Mouse (Mus musculus): Measurements from ENCODE around the gene Thap11.

Gene Thap11

DNA sequence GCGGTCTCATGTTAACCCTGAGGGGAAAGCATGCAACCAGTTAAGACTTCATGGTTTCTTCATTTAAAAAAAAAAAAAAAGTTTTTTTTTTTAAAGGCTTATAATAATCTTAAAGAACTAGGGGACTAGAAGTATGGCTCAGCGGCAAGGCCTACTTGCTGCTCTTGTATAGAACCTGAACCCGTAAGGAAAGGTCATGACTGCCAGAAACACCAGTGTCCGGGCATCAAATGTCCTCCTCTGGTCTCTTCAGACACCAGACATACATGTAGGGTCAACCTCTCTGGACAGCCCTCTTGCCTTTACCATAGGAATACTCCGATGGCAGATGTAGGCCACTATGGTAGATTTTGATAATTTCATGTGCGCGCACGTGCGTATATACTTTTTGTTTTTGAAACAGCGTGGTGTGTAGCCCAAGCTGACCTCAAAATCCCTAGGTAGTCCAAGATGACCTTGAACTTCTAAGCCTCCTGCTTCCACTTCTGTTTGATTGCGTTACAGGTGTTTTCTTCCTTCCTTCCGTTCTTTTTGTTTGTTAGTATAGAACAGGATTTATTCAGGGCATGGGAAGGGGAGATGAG, 2.7 kb upstream of the Thap11 start:
- no peak for DNase-seq (ENCODE audit: low read depth, low spot score)

DNA sequence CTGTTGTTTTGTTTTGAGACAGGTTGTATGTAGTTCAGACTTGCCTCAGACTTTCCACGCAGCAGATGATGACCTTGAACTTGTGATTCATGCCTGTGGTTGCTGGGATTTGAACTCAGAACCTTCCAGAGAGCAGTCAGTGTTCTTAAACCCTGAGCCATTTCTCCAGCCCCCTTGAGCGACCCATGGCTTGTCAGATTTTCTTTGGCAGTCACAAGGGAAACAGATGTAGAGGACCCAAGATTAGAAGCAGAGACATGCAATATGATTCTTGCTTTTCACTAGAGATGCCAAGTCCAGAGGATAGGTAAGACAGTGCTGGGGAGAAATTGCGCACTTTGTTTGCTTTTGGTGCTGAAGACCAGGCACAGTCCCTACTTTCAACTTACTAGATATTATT, 1.8 kb upstream of the Thap11 start, which contains the start of gene Cenpt:
Cenpt (minus strand) TSS at position 101 of the 400 bp plus-strand sequence.
- DNase-seq (ENCODE audit: low read depth, low spot score), result no peak

DNA sequence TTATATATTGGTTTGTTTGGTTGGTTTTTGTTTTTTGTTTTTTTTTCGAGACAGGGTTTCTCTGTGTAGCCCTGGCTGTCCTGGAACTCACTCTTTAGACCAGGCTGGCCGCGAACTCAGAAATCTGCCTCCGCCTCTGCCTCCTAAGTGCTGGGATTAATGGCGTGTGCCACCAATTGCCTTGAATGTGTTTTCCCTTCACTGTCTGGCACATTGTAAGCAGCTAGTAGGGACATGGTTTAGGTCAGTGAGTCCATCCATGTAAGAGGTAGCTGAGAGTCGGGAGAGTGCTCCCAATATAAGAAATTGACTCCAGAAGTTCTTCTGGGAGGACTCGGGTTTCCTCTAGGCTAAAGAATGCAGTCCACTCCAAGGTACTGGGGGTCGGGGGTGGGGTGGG, 629 bp upstream of the Thap11 start:
- DNase-seq (ENCODE audit: low read depth, low spot score), result no peak

DNA sequence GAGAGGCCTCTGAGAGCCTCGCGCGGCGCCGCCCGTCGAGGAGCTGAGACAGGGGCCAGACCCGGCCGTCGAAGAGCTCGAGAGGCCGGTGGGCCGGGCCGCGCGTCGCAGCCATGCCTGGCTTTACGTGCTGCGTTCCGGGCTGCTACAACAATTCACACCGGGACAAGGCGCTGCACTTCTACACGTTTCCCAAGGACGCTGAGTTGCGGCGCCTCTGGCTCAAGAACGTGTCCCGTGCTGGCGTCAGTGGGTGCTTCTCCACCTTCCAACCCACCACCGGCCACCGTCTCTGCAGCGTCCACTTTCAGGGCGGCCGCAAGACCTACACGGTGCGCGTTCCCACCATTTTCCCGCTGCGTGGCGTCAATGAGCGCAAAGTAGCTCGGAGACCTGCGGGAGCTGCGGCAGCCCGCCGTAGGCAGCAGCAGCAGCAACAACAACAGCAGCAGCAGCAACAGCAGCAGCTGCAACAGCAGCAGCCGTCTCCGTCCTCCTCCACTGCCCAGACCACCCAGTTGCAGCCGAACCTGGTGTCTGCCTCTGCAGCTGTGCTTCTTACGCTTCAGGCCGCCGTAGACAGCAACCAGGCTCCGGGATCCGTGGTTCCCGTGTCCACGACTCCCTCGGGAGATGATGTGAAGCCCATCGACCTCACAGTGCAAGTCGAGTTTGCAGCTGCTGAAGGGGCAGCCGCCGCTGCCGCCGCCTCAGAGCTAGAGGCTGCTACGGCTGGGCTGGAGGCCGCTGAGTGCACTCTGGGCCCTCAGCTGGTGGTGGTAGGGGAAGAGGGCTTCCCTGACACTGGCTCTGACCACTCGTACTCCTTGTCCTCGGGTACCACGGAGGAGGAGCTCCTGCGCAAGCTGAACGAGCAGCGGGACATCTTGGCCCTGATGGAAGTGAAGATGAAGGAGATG, 576 bp downstream of the Thap11 start:
- no peak for DNase-seq (ENCODE audit: low read depth, low spot score)

DNA sequence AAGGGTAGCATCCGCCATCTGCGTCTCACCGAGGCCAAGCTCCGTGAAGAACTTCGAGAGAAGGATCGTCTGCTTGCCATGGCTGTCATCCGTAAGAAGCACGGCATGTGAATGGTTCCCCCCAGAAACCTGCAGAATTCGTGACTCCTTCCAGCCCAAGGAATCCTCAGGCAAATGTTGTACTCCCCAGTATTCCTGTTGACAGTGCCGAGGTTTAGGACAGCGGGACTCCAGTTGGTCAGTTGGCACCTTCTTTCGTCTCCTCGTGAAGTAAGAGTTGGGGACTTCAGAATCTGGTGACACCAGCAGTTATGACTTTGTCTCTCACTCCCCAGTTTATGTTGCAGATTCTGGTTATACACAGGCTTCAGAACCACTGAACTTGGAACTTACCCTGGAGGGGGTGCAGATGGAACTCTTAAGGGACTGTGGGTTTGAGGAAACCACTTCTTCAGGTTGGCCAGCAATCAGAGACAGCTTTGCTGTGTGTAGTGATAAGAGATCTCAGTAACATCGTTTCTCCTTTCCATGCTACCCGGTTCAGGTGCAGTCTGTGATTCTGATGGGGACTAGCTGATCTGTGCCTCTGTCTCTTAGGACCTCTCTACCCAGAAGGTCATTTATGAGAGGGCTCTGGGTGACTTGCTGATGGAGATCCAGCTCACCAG, 1.4 kb downstream of the Thap11 start:
- no peak for DNase-seq (ENCODE audit: low read depth, low spot score)

DNA sequence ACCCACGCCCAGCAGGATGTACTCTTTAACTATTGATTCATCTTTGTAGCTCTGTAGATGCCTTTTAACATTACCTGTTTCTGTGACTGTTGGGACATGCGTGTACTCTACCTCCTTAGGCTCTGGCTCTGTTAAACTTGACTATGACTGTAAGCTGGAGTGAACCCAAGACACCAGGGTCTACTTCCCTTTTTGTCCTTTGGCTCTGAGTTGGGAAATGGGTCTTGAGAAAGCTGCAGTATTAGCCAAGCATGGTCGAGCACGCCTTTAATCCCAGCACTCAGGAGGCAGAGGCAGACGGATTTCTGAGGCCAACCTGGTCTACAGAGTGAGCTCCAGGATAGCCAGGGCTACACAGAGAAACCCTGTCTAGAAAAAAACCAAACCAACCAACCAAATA, 3.6 kb downstream of the Thap11 start:
- DNase-seq (ENCODE audit: low read depth, low spot score), result no peak

DNA sequence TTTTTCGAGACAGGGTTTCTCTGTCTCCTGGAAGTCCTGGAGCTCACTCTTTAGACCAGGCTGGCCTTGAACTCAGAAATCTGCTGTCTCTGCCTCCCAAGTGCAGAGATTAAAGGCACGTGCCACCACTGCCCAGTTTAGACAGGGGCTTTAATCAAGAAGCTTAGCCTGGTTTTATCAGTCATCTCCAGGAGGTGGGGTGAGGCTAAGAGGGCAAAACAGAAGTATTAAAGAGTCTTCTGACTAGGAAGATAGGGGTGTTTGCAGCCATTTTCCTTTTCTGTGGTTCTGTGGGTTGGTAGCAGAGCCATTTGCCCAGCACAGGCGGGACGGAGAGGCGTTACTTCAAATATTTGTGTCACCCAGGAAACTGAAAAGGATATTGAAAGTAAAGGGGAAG, 4.4 kb downstream of the Thap11 start:
- no peak for DNase-seq (ENCODE audit: low read depth, low spot score)

DNA sequence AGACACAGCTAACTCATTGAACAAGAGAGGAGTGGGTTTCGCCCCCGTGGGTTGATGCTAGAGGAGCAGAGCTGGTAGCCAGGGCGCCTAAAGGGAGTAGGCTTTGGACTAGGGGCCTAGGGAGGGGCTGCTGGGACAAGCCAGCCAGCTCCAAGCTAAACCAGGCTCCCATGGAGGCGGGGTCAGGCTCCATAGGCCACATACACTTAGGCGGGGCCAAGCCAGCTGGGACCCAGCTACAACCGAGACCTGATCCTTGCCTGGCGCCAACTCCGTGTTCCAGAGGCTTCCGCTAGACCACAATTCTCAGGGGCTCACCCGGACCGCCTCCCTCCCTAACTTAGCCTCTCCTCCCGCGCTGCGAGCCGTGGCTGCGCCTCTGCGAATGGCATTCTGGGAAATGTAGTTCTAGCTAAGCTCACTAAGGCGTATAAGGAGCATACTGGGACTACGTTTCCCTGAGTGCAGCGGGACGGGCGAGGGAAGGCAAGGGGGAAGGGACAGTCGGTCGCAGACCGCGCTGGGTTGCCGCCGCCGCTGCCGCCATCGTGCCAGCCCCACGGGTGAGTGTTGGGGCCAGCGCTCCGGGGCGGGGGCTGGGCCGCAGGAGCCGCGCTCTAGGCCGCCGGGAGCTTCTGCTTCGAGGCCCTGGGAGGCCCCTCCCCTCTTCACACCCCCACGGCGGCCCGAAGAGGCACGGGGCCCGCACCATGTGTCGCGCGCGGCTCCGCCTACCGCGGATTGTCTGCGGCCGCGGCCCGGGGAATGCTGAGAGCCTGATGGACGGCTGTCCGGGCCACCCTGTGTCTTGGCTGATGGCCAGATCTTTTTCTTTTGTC, 5.4 kb downstream of the Thap11 start, which contains the start of gene Nutf2:
Nutf2 (plus strand) TSS at position 438 of the 839 bp plus-strand sequence.
- peak; percentile 98 for DNase-seq (ENCODE audit: low read depth, low spot score)

DNA sequence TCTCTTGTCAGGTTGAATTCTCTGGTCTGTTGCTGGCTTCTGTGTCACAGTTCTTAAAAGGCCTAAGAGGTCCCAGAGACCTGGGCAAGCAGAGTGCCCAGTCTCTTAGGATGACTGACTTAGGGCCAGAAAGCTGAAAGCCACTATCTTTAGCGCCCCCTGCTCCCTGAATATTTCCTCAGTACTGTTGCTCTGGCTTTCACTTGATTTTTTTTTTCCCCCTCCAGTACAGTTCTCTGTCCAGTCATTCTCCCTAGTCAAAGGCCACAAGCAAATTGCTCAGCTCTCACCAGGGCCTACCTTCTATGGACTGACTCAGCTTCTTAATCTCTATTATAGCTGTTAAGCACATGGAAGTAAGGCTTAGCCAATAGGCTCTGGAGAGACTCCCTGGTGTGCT, 7.0 kb downstream of the Thap11 start:
- DNase-seq (ENCODE audit: low read depth, low spot score), result no peak

DNA sequence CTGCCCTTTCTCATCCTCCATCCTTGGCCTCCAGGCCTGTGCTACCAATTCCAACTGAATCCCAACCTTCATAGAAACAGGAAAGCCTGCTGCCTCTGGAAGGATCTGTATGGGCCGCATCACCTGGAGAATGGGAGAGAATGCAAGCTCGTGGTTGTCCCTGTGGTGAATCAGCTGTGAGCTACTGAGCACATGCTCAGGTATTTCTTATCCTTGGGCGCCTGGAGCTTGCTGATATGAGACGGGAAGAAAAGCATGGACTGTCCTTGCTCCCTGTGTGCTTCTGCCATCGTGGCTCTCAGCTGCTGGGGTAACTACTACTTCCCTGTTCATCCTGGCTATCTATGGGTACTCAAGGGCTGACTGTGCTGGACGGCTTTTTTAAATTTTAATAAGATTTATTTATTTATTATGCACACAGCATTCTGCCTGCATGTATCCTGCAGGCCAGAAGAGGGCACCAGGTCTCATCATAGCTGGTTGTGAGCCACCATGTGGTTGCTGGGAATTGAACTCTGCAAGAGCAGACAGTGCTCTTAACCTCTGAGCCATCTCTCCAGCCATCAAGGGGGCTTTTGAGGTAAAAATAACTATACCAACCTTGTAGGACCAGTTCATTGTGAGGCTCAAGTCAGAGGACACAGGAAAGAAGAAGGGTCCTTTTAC, 11.6 kb downstream of the Thap11 start:
- no peak for DNase-seq (ENCODE audit: low read depth, low spot score)

DNA sequence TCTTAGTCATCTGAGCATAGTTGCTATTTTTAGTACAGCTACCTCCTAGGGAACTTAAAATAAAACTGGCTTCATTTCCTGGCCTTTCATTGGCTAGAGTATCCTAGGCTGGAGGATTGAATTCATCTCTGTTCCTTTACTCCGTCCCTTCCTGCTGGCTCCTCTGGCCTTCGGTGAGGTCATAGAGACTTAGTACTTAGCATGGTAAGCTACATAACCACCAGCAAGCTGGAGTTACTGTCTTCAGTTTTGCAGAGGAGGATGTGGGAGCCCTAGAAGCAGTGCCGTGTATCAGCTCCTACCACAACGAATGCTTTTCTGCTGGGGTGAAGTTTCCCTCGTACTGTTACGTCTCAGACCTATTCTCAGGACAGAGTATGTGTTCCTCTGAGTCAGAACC, 19.4 kb downstream of the Thap11 start:
- DNase-seq (ENCODE audit: low read depth, low spot score), result peak; percentile 78

DNA sequence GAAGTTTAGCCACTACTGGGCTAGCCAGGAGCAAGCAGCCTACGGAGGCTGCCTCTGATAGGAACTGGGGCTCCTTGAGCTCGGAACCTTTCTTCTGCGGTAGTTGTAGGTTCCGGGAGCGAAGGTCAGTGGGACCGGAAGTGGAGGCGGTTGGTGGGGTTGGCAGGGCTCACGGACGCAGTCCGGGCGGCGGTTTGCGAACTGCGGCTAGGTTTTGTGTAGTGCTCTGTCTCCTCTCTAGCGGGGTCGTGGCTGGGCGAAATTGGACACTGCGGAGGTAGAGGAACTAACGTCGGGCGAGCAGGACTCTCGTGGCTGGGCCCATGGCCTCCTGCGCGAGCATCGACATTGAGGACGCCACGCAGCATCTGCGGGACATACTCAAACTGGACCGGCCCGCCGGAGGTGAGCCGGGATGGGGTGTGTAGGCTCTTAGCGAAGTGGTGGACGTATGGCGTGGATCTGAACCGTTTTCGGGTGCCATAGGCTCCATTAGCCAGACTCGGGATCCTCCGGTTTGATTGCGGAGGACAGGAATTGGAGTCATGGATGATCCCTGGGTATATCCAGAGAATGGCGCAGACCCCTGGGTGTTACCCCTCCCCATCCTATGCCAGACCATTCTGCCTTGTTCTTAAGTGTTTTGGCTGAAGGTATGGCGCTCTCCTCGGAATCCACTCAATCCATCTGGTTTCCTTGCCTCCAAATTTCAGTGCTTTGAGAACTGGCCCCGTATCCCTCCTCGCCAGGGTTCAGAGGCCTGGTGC, 26.0 kb downstream of the Thap11 start, which contains the start of gene Edc4:
Edc4 (plus strand) TSS at position 128 of the 767 bp plus-strand sequence.
- DNase-seq (ENCODE audit: low read depth, low spot score), result no peak

DNA sequence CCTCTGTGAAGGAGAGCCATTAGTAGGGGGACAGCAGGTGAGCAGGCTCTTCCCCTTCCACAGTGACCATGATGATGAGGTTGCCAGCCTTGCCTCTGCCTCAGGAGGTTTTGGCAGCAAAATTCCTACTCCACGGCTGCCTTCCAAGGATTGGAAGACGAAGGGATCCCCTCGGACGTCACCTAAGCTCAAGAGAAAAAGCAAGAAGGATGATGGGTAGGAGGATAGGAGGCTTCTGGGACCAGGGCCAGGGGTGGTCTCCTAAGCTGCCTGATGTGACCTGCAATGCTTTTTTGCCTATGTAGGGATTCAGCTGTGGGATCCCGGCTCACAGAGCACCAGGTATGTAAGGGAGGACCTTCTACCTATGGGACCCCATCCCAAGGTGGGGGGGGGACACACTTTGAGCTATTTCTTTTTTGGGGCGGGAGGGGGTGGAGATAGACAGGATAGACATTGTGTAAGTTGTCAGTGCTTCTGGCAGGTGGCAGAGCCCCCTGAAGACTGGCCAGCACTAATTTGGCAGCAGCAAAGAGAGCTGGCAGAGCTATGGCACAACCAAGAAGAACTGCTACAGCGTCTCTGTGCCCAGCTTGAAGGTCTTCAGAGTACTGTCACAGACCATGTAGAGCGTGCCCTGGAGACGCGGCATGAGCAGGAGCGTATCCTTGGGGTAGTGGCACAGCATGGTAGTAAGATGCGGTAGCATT, 35.0 kb downstream of the Thap11 start:
- DNase-seq (ENCODE audit: low read depth, low spot score), result no peak

DNA sequence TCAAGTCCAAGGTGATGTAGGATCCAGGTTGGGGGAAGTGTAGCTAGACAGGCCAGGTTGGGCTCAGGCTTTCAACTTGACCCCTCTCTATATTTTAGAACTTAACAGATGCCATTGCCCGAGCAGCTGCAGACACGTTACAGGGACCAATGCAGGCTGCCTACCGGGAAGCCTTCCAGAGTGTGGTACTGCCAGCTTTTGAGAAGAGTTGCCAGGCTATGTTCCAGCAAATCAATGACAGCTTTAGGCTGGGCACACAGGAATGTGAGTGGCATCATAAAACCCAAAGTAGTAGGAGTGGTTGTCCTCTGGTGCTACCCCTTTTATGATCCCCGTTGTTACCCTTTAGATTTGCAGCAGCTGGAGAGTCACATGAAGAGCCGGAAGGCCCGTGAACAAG, 35.9 kb downstream of the Thap11 start:
- DNase-seq (ENCODE audit: low read depth, low spot score), result no peak

DNA sequence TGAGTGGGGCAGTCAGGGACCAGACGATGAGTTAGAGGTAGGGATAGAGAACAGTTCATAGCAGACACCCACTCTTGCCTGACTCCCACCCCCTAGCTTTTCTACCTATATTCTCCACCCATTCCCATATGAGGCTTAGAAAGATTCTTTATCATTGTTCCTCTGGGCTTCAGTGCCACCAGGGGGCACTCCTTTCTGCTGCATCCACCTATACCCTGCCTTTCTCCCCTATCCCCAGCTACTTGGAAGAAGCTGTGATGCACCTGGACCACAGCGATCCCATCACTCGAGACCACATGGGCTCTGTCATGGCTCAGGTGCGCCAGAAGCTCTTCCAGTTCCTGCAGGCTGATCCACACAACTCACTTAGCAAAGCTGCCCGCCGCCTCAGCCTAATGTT, 37.5 kb downstream of the Thap11 start:
- DNase-seq (ENCODE audit: low read depth, low spot score), result no peak

DNA sequence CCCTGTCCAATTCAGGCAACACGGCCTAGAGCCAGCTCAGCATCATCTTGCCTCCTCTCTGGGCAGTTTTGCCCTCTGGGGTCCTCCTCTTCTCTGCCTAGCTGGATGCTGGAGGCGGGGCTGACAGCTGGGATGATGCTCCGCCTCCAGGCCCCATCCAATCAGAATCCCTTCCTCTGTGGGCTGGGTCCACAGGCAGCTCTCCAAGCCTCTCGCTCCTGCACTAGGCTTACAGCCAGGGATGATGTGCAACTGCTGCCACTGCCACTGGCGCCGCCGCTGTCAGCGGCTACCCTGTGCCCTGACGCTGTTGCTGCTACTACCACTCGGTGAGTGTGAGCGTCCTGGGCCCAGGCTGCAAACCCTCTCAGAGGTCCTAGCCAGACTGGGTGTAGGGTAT, 38.4 kb downstream of the Thap11 start, which contains the start of gene Nrn1l:
Nrn1l (plus strand) TSS at position 229 of the 400 bp plus-strand sequence.
- DNase-seq (ENCODE audit: low read depth, low spot score), result no peak

DNA sequence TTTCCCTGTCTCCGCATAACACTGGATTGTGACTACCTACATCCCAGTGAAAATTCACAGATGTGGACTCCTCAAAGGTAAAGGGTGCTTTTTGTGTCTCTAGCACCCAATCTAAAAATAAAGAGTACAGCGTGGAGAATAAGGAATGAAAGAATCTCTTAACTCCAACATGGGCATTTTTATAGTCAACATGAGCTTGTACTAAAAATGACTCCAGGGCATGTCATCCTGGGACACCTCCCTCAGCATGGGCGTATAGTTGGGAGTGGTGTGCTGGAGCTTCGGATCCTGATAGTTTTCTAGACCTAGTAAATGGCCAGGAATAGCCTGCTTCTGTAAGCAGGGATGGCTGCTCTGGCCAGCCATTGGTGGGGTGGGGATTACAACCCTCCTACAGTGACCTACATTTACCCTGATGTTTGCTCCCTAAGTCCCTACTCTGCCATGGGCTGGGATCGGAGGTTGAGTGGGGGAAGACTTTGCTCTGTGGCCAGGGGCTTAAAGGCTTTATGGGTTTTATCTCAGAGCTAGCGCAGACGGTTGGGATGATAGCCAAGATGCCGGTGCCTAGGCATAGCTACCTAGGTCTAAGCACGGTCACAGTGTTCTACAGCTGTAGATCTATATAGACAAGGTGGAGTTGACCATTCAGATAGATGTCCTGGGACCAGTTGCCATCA, 43.0 kb downstream of the Thap11 start:
- DNase-seq (ENCODE audit: low read depth, low spot score), result no peak

DNA sequence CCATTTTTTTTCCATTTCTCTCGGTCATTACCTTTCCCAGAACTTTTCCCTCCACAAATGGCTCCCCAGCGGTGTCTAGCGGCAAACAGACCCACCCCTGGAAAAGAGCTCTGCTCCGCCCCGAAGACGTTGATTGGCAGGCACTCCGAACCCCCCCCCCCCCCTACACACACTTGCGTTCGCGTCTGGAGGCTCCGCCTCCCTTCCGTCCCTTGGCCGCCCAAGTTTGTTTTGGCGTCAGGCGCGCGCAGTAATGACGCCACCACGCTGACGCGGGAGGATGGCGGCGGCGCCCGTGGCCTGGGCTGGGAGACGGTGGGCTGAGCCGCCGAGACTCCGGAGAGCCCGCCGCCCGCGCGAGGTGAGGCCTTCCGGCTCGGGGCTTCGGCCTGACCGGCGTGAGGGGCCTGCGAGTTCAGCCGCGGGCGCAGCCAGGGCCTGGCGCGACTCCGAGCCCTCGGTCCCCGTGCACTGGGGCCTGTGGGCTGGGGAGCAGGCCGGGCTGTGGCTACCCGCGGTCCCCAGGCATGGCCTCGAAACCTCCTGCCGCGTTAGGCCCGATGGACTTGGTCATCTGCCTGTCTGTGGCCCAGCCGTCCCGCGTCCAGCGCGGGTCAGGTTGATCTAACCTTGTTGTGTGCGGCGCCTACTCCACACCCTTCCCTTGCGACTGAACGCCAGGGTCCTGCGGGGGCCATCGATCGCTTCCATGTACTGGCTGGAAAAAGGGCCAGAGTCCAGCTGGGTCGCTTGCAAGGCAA, 45.4 kb downstream of the Thap11 start, which contains the start of gene Pskh1:
Pskh1 (plus strand) TSS at position 262 of the 761 bp plus-strand sequence.
- DNase-seq (ENCODE audit: low read depth, low spot score), result peak; percentile 87
